Mouse (Mus musculus): Measurements from ENCODE around the gene Dnajb8. TPM values are rescaled to one million over a fixed set of nuclear protein-coding genes. Genes with fewer than 3 reads are reported as not detected.

The Dnajb8 gene
- polyA plus RNA-seq, 1 experiment from 2014 or later = not detected

DNA sequence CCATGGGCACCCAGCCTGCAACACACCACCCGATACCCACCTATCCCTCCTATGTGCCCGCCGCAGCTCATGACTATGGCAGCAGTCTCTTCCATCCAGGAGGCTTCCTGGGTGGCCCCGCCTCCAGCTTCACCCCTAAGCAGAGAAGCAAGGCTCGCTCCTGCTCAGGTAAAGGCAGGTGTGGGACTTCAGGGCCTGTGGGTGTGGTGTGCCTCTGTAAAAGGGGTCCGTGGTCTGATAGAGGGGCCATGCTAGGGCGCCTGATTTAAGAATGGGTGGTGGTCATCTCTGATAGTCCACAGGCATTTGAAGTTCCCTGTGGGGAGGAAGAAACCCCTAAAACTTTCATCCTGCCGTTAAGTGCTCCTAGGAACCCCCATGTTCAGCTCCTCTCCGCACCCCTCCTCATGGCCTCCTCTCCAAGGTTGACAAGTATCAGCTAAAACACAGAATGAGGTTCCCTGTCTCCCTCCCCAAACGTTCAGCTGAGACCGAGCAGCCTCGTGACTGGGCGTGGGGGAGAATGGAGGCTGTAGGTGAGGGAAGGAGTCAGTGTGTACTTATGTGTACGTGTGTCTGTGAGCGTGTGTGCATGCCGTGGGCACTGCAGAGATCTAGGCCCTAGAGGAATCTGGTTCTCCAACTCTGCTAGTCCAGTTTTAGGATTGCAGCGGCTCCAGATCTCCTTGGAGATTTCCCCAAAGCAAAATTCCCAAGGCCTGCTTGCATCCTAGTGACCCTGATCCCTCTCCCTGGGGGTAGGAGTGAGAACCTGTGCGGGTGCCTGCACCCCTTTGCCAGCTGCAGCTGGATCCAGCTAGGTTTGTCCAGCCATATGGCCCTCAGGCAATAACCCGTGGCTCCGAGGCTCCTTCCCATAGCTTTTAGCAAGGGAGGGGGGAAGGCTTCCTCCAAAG, 21.1 kb upstream of the Dnajb8 start:
- Histone ChIP-seq H3K27me3 (replicated peaks) (peaks cover 94% of the 10 kb centered on the region), H3K4me3 (replicated peaks) (peak overlapping the region; percentile 47; the same call in 1 of the 2 replicates), H3K9ac (no peak overlapping the region), H3K9me3 (no peaks in the 10 kb centered on the region), H3K4me1 (peaks cover 41% of the 10 kb centered on the region), H3K27ac (no peak overlapping the region), H3K36me3 (no peaks in the 10 kb centered on the region), H3K4me2 (no peak overlapping the region)
- WGBS = 25% methylated on average over 20 of the region's 20 CpGs
- no peak for ATAC-seq (ENCODE audit: insufficient read depth, low FRiP score, low read depth)

DNA sequence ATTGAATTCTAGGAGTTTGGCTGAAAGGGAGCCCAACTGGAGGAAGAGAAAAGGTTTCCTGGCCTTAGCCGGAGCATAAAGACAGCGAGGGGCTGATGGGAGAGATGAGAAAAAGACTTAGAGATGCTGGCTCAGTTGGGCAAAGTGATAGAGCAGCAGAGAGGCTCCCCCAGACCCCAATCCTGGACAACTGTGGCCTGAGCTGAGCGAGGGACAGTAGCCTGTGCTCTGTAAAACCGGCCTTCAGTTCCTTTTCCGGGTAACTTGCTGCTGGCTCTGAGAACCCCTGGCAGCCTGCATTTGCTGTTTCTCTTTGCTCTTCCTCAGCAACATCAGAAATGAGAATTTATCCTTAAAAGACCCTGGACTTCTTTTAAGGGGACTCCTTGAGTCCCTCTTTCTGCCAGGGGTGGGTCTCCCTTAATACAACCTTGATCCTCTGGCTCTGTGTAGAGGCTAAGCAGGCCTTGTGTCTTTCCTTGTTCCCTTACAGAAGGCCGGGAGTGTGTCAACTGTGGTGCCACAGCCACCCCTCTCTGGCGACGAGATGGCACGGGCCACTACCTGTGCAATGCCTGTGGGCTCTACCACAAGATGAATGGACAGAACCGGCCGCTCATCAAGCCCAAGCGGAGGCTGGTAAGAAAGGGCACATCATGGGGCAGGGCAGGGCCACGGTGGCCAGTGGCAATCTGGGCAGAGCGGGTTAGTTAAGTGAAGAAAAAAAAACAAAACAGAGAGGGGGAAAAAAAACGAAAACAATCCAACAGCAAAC, 20.0 kb upstream of the Dnajb8 start:
- H3K4me3 ChIP-seq (replicated peaks) = no peak overlapping the region
- H3K27ac ChIP-seq = peak overlapping the region; percentile 48
- no peak overlapping the region for H3K4me2 ChIP-seq
- no peak overlapping the region for H3K9ac ChIP-seq
- ATAC-seq (ENCODE audit: insufficient read depth, low FRiP score, low read depth) = no peak
- H3K36me3 ChIP-seq = no peaks in the 10 kb centered on the region
- H3K9me3 ChIP-seq = no peaks in the 10 kb centered on the region
- peaks cover 34% of the 10 kb centered on the region for H3K4me1 ChIP-seq
- H3K27me3 ChIP-seq (replicated peaks) = peaks cover 92% of the 10 kb centered on the region
- 26% methylated on average over 15 of the region's 15 CpGs for WGBS

DNA sequence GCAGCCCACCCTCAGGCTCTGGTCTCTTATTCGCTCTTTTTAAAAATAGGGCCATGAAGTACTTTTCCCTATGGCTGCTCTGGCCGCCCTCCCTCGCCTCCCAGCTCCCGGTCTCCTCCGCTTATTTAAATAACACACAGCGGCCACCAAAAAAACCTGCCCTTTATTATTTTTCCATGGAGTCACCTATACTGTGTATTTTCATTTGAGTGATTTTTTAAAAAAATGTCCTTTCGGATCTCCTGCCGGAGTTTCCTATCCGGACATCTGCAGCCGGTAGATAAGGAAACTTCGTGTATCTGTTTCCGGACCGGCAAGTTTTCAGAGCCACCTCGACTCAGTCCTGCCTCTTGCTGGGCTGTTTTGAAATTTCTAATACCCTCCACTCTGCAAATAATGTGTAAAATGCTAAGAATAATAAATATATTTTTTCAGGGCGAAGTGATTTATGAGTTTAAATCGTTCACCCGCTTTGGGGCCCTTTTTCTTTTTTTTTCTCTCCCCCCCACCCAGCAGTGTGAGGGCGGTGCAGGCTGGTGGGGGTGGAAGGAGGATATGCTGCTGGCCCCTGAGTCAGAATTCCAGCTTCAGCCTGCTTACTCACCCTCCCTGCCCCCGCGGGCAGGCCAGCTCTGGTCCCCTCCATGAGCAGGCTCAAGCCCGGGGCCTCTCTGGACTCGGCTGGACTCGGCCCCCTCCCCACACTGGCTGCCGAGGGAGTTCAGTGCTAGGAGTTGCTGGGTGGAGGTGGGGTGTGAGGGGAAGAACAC, 19.0 kb upstream of the Dnajb8 start:
- H3K27ac ChIP-seq = peak overlapping the region; percentile 35; the same call in 1 of the 2 replicates

DNA sequence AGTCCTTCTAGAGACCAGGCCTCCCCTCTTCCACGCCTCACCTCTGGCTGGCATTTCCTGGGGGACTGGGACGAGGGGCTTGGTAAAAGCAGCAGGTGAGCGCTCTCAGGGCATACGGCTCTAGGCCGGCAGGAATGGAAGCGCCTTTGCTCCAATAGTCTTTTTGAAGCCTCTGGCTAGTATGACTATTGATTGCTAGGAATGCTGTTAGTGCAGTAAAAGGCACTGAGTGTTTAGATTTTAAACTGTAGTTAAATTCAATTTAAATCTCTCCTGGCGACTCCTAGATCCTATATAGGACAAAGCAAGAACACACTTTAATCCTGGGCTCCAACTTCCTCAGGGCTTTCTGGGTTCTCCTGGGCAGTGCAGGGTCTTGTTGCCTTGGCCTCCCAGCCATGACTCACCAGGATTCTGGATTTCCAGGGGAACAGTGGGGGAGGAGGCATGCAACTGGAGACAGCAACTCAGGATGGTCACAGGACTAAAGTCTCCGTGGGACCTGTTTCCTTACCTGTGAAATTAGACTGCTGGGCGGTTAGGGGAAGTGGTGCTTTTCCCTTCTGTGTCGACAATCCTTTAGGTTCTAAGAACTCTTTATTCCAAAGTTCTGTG, 18.2 kb upstream of the Dnajb8 start:
- H3K9me3 ChIP-seq = no peaks in the 10 kb centered on the region
- H3K4me2 ChIP-seq = no peak overlapping the region
- H3K27me3 ChIP-seq (replicated peaks) = peaks cover 81% of the 10 kb centered on the region
- H3K27ac ChIP-seq = peak overlapping the region; percentile 35; the same call in 1 of the 2 replicates
- WGBS = 23% methylated on average over 10 of the region's 10 CpGs
- no peaks in the 10 kb centered on the region for H3K36me3 ChIP-seq
- H3K9ac ChIP-seq = no peak overlapping the region
- peaks cover 16% of the 10 kb centered on the region for H3K4me1 ChIP-seq
- no peak for ATAC-seq (ENCODE audit: insufficient read depth, low FRiP score, low read depth)
- H3K4me3 ChIP-seq (replicated peaks) = no peak overlapping the region

More for the DNA sequence above, 19.0 kb upstream of the Dnajb8 start:
- H3K4me2 ChIP-seq = peak overlapping the region; percentile 19
- peaks cover 89% of the 10 kb centered on the region for H3K27me3 ChIP-seq (replicated peaks)
- no peaks in the 10 kb centered on the region for H3K9me3 ChIP-seq
- ATAC-seq (ENCODE audit: insufficient read depth, low FRiP score, low read depth) = no peak
- no peak overlapping the region for H3K4me3 ChIP-seq (replicated peaks)
- no peaks in the 10 kb centered on the region for H3K36me3 ChIP-seq
- WGBS = 3% methylated on average over 24 of the region's 24 CpGs
- H3K4me1 ChIP-seq = peaks cover 24% of the 10 kb centered on the region
- no peak overlapping the region for H3K9ac ChIP-seq

DNA sequence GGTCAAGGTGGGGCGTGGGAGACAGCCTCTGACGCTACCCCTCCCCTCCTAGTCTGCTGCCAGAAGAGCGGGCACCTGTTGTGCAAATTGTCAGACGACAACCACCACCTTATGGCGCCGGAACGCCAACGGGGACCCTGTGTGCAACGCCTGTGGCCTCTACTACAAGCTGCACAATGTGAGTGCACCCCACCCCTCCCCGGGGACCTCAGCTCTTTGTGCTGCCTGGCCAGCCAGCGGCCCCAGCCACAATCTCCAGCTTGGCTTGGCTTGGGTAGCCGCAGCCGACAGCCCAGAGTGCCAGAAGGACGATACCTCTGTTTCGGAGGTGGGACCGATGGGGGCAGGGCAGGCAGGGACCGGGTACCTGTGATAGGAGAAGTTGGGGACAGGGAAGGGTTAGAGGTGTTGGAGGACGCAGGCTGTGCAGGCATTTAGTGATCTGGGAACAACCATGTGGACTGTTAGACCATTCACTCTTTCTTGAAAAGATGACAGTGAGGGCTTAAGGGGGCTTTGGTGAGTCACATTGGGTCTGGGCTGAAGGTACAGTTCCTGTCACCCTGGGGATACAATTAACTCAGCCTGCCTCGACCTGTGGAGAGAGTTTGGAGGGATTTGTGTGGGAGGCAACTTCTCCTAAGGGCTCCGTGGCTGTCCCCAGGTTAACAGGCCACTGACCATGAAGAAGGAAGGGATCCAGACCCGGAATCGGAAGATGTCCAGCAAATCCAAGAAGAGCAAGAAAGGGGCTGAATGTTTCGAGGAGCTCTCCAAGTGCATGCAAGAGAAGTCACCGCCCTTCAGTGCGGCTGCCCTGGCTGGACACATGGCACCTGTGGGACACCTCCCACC, 17.3 kb upstream of the Dnajb8 start:
- no peak overlapping the region for H3K27ac ChIP-seq
- ATAC-seq (ENCODE audit: insufficient read depth, low FRiP score, low read depth) = no peak
- no peaks in the 10 kb centered on the region for H3K36me3 ChIP-seq
- no peak overlapping the region for H3K4me3 ChIP-seq (replicated peaks)
- H3K4me1 ChIP-seq = peaks cover 7% of the 10 kb centered on the region; the same call in 1 of the 2 replicates
- H3K27me3 ChIP-seq (replicated peaks) = peaks cover 73% of the 10 kb centered on the region
- no peak overlapping the region for H3K9ac ChIP-seq
- no peaks in the 10 kb centered on the region for H3K9me3 ChIP-seq
- no peak overlapping the region for H3K4me2 ChIP-seq
- WGBS = 20% methylated on average over 25 of the region's 25 CpGs

DNA sequence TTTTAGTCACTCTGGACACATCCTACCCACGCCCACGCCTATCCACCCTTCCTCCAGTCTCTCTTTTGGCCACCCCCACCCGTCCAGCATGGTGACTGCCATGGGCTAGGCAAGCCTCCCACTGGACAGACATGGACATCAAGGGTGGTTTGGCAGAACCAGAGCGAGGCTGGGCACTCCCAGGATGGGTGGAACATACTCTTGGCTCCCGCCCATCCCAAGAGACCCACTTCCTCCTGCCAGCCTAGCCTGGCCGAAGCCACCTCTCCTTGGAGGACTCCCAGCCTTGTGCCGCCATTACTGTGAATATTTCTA, 16.7 kb upstream of the Dnajb8 start:
- H3K4me1 ChIP-seq = 0 out of 2 replicates have a peak, but pooled peaks cover 6% of the 10 kb centered on the region
- no peaks in the 10 kb centered on the region for H3K36me3 ChIP-seq
- no peak overlapping the region for H3K4me3 ChIP-seq (replicated peaks)
- H3K9me3 ChIP-seq = no peaks in the 10 kb centered on the region
- WGBS = 37% methylated on average over 7 of the region's 7 CpGs
- ATAC-seq (ENCODE audit: insufficient read depth, low FRiP score, low read depth) = peak; percentile 29; the same call in 1 of the 2 replicates
- no peak overlapping the region for H3K27ac ChIP-seq
- peaks cover 67% of the 10 kb centered on the region for H3K27me3 ChIP-seq (replicated peaks)
- no peak overlapping the region for H3K4me2 ChIP-seq
- H3K9ac ChIP-seq = no peak overlapping the region

DNA sequence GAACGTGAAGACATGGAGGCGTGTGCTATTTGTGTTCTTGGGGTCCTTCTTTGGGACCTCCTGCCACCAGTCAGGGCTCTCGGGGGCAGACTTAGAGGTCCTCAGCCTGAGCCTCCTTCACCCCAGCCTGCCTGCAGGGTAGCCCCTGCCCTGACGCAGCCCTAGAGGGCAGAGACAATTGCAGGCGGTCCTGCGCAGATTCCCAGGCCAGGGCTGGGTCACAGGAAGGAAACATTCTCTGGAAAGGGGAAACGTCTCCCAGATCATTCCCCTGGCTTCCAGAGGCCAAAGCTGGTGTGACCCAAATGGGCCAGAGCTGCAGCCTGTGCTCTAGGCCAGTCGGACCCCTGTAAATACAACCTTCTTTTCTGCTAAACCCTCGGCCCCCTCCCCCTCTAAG, 16.1 kb upstream of the Dnajb8 start:
- no peaks in the 10 kb centered on the region for H3K36me3 ChIP-seq
- no peak overlapping the region for H3K9ac ChIP-seq
- 29% methylated on average over 9 of the region's 9 CpGs for WGBS
- no peak overlapping the region for H3K4me2 ChIP-seq
- H3K4me3 ChIP-seq (replicated peaks) = no peak overlapping the region
- ATAC-seq (ENCODE audit: insufficient read depth, low FRiP score, low read depth) = no peak
- H3K27ac ChIP-seq = no peak overlapping the region
- 0 out of 2 replicates have a peak, but pooled peaks cover 6% of the 10 kb centered on the region for H3K4me1 ChIP-seq
- no peaks in the 10 kb centered on the region for H3K9me3 ChIP-seq
- peaks cover 61% of the 10 kb centered on the region for H3K27me3 ChIP-seq (replicated peaks)

DNA sequence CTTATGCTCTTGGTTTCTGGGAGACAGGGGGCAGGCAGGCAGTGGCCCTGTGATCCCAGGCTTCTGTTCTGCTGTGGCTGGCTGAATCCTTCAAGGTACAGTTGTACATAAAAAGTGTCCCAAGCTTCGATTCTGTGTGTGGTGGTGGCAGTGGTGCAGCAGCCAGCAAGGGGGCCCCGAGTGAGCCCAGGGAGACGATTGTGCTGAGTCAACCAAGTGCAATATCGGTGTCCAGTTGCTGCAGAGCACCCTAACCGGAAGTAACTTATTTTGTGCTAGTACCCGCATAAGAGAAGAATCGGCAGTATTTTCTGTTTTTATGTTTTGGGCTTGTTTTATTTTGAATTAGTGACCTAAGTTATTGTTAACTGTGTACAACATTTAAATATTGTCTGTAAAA, 15.5 kb upstream of the Dnajb8 start:
- ATAC-seq (ENCODE audit: insufficient read depth, low FRiP score, low read depth) = no peak
- H3K4me3 ChIP-seq (replicated peaks) = no peak overlapping the region
- H3K9ac ChIP-seq = no peak overlapping the region
- WGBS = 54% methylated on average over 7 of the region's 7 CpGs
- H3K36me3 ChIP-seq = no peaks in the 10 kb centered on the region
- H3K27ac ChIP-seq = no peak overlapping the region
- no peak overlapping the region for H3K4me2 ChIP-seq
- 0 out of 2 replicates have a peak, but pooled peaks cover 6% of the 10 kb centered on the region for H3K4me1 ChIP-seq
- H3K27me3 ChIP-seq (replicated peaks) = peaks cover 55% of the 10 kb centered on the region
- no peaks in the 10 kb centered on the region for H3K9me3 ChIP-seq

DNA sequence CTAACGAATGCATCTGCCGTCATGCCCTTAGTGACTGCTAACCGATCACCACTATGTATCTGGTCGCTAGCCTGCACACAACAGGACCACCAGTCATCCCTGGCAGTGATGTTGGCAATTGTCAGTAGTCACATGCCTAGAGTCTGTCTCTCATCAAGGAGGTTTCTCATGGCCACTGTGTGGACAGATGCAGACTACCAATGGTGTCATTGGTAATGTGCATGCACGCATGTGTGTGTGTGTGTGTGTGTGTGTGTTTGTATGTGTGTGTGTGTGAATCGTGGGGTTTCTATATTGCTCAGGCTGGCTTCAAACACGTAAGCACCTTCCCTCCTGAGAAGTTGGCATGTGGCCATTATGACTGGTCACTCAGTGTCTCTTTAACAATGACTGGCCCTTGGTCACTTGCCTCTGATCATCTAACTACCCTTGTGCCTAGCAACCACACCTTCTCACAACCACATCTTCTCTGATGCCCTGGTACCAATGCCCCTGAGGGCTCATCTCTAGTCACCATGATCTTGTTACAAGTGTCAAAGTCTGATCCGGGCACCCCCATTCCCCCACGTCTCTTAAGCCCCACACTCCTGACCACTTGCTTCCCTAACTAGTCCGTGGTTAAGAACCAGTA, 14.6 kb upstream of the Dnajb8 start:
- H3K27ac ChIP-seq = no peak overlapping the region
- WGBS = 82% methylated on average over 10 of the region's 10 CpGs
- no peak overlapping the region for H3K9ac ChIP-seq
- H3K36me3 ChIP-seq = no peaks in the 10 kb centered on the region
- H3K4me2 ChIP-seq = no peak overlapping the region
- ATAC-seq (ENCODE audit: insufficient read depth, low FRiP score, low read depth) = no peak
- H3K27me3 ChIP-seq (replicated peaks) = peaks cover 45% of the 10 kb centered on the region
- H3K4me1 ChIP-seq = 0 out of 2 replicates have a peak, but pooled peaks cover 6% of the 10 kb centered on the region
- H3K4me3 ChIP-seq (replicated peaks) = no peak overlapping the region
- H3K9me3 ChIP-seq = no peaks in the 10 kb centered on the region

DNA sequence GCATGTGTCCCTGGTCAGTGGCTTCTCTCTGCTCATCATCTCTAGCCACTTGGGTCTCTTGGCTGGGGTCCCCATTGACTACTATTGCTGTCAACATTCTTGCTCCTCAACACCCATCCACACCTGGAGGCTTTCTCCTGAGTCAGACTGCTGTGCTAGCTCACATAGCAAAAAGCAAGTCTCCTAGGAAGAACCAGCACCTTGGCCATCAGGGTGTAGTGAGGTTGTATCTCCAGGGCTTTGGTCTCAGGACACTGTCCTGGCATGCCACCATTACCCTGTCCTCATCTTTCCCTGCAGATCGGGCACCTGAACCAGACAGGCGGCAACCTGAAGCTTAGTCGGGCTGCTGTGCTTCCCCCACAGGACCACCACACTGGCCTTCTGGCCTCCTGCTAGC, 13.7 kb upstream of the Dnajb8 start:
- H3K4me3 ChIP-seq (replicated peaks) = no peak overlapping the region
- 89% methylated on average over 3 of the region's 3 CpGs for WGBS
- no peak overlapping the region for H3K4me2 ChIP-seq
- no peaks in the 10 kb centered on the region for H3K9me3 ChIP-seq
- no peaks in the 10 kb centered on the region for H3K36me3 ChIP-seq
- H3K4me1 ChIP-seq = 0 out of 2 replicates have a peak, but pooled peaks cover 4% of the 10 kb centered on the region
- peaks cover 42% of the 10 kb centered on the region for H3K27me3 ChIP-seq (replicated peaks)
- no peak overlapping the region for H3K27ac ChIP-seq
- ATAC-seq (ENCODE audit: insufficient read depth, low FRiP score, low read depth) = no peak
- no peak overlapping the region for H3K9ac ChIP-seq

Data from stomach, embryonic 15.5 days (tissue).